Mouse (Mus musculus) liver, embryonic 14.5 days (tissue): ENCODE data around the gene Nfia. TPM values are rescaled to one million over a fixed set of nuclear protein-coding genes. Genes with fewer than 3 reads are reported as not detected.

Source experiments
- ATAC-seq: fragments of 200-750 bp; cut with Nextera tagmentation; 2 replicates; pipeline ENCODE4 v1.8.0; 2017; ENCODE audit warnings: moderate number of reproducible peaks, mild to moderate bottlenecking, moderate library complexity; ENCODE audit not compliant: insufficient read depth
- DNase-seq, 3 experiments: peaks; one replicate each; pipeline ENCODE4 v3.0.0-alpha.2; 2012 to 2013; ENCODE audit warnings: low read depth in 3 of 3, low spot score in 3 of 3
- H3K27ac ChIP-seq: fragments of 300-500 bp; sonication (generic); 2 replicates; pipeline ENCODE4 v1.5.1; 2014; ENCODE audit warnings: moderate library complexity, mild to moderate bottlenecking, control low read depth, inconsistent platforms
- H3K27me3 ChIP-seq: fragments of 300-500 bp; sonication (generic); 2 replicates; pipeline ENCODE4 v1.6.1; 2014; ENCODE audit warnings: mild to moderate bottlenecking, low read length, moderate library complexity; ENCODE audit not compliant: control insufficient read depth, insufficient read depth
- H3K36me3 ChIP-seq: fragments of 300-500 bp; sonication (generic); replicated peaks from 2 replicates; pipeline ENCODE4 v1.6.1; 2014; ENCODE audit warnings: low read depth; ENCODE audit not compliant: control insufficient read depth, insufficient read depth
- H3K4me1 ChIP-seq, 2 experiments: fragments of 200-500 bp in 1 of 2; fragments of 300-500 bp in 1 of 2; sonication (generic) in 1 of 2; replicated peaks; 2 replicates each; pipeline ENCODE4 v1.6.1; 2012 to 2014; ENCODE audit warnings: antibody characterized with exemption in 1 of 2, inconsistent platforms in 1 of 2, low read length in 1 of 2; ENCODE audit not compliant: control insufficient read depth in 2 of 2, insufficient read depth in 2 of 2
- H3K4me2 ChIP-seq: fragments of 300-500 bp; sonication (generic); 2 replicates; pipeline ENCODE4 v1.6.1; 2014; ENCODE audit warnings: low read depth, mild to moderate bottlenecking, control low read depth, moderate library complexity
- H3K4me3 ChIP-seq, 2 experiments: fragments of 200-500 bp in 1 of 2; fragments of 300-500 bp in 1 of 2; sonication (generic) in 1 of 2; 2 replicates each; pipeline ENCODE4 v1.5.1; 2012 to 2014; ENCODE audit warnings: low read depth in 2 of 2, low read length in 2 of 2, mild to moderate bottlenecking in 2 of 2, control low read depth in 1 of 2, inconsistent platforms in 1 of 2, moderate library complexity in 1 of 2; ENCODE audit not compliant: insufficient read depth in 1 of 2
- H3K9ac ChIP-seq: fragments of 300-500 bp; sonication (generic); replicated peaks from 2 replicates; pipeline ENCODE4 v1.6.1; 2014; ENCODE audit warnings: mild to moderate bottlenecking, control low read depth, moderate library complexity
- H3K9me3 ChIP-seq: fragments of 300-500 bp; sonication (generic); 2 replicates; pipeline ENCODE4 v1.6.1; 2016; ENCODE audit warnings: low read length, mixed read lengths; ENCODE audit not compliant: control insufficient read depth
- CTCF ChIP-seq: IDR thresholded peaks from 2 replicates; pipeline ENCODE4 v1.5.1; 2016; ENCODE audit warnings: antibody characterized with exemption, low read depth, control low read depth
- EP300 ChIP-seq: IDR thresholded peaks from 2 replicates; pipeline ENCODE4 v1.6.1; 2016; ENCODE audit warnings: antibody characterized with exemption, low read depth
- WGBS: fragments of 180-500 bp; shearing (Covaris S2); extraction: QIAGEN DNeasy Blood & Tissue Kit; methylation state at CpG from one replicate; pipeline ENCODE4 v1.1.7; 2014; ENCODE audit not compliant: insufficient replicate concordance; 5-methylcytosine and 5-hydroxymethylcytosine counted together
- polyA plus RNA-seq, 2 experiments: library from polyadenylated mRNA; depleted of rRNA in 1 of 2; stranded (reverse) in 1 of 2; unstranded in 1 of 2; fragments of >200 nt; fragmentation: Nextera tagmentation in 1 of 2; extraction: Ambion mirVana in 1 of 2; gene quantifications; 2 replicates each; pipeline versions ENCODE4 v1.2.1 to v1.2.3; 2012 to 2014

Gene Nfia
- polyA plus RNA-seq, 2 experiments = 1.0 to 2.6 TPM

- peak; percentile 73 to 80 (median 74) for DNase-seq
These were observed 450 bp upstream of the Nfia start for GRCm38 (mm10) chr4:97772084-97772484.

GRCm38 (mm10) chr4:97773110-97773593 lies 618 bp downstream of the Nfia start:
- no peak overlapping the region for H3K9ac ChIP-seq
- TF ChIP-seq EP300 = peak; percentile 6; the same call in 1 of the 2 replicates
- TF ChIP-seq CTCF = no peak
- peaks cover 0 to 1% of the 10 kb centered on the region in 2 experiments; a peak in 1 of 4 replicates for H3K4me1 ChIP-seq
- peak overlapping the region; percentile 13 to 56 for H3K4me3 ChIP-seq
- H3K27me3 ChIP-seq = peaks cover 45% of the 10 kb centered on the region
- H3K36me3 ChIP-seq = no peaks in the 10 kb centered on the region
- peak; percentile 90 to 94 (median 91) for DNase-seq
- peak; percentile 66 for ATAC-seq
- peak overlapping the region; percentile 65 for H3K4me2 ChIP-seq
- no peak overlapping the region for H3K27ac ChIP-seq
- WGBS = 0% methylated on average over 14 of the region's 14 CpGs
- no peaks in the 10 kb centered on the region for H3K9me3 ChIP-seq

More at GRCm38 (mm10) chr4:97772084-97772484, 450 bp upstream of the Nfia start:
- Histone ChIP-seq H3K4me1 (peaks cover 0 to 1% of the 10 kb centered on the region in 2 experiments; a peak in 1 of 4 replicates), H3K4me2 (peak overlapping the region; percentile 65), H3K9me3 (no peaks in the 10 kb centered on the region), H3K27ac (no peak overlapping the region), H3K27me3 (peaks cover 34% of the 10 kb centered on the region), H3K36me3 (no peaks in the 10 kb centered on the region), H3K4me3 (peak overlapping the region; percentile 56 to 72), H3K9ac (no peak overlapping the region; the same call in 1 of the 2 replicates)
- TF ChIP-seq CTCF = no peak
- TF ChIP-seq EP300 = no peak
- peak; percentile 92 for ATAC-seq
- WGBS = under 1% methylated on average over 25 of the region's 25 CpGs

GRCm38 (mm10) chr4:97773791-97774190 lies 1.3 kb downstream of the Nfia start:
- H3K36me3 ChIP-seq = no peaks in the 10 kb centered on the region

DNA sequence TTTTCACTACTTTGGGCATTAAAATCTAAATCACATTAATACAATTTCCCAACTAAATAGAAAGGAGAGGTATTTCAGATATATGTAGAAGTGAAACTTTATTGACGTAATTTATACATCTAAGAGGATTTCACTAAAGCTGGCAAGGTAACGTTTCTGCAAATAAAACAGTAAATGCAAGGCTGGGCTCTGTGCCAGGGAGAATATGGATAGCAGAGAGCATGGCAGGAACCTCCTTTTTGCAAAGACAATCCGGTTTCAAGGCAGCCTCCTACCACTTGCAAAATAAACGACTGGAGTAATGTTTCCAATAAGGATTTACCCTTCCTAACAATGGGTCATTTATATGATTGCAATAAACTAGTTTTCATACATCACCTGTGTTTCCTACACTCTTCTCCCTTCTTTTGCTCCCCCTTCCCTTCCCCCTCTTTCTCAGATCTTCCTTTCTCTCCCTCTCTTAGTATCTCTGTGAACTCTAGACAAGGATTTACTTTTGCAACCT lies 2.0 kb downstream of the Nfia start:
- H3K9ac ChIP-seq = no peak overlapping the region
- H3K4me3 ChIP-seq = no peak overlapping the region
- DNase-seq (no peak), ATAC-seq (no peak)
- TF ChIP-seq CTCF = no peak
- TF ChIP-seq EP300 = no peak; the same call in 1 of the 2 replicates
- H3K27me3 ChIP-seq = peaks cover 58% of the 10 kb centered on the region
- H3K4me2 ChIP-seq = peak overlapping the region; percentile 62; the same call in 1 of the 2 replicates
- peaks cover 0 to 1% of the 10 kb centered on the region in 2 experiments; a peak in 1 of 4 replicates for H3K4me1 ChIP-seq
- H3K36me3 ChIP-seq = no peaks in the 10 kb centered on the region
- no peaks in the 10 kb centered on the region for H3K9me3 ChIP-seq
- no peak overlapping the region for H3K27ac ChIP-seq
- WGBS = 28% methylated on average over 4 of the region's 4 CpGs

More at GRCm38 (mm10) chr4:97773791-97774190, 1.3 kb downstream of the Nfia start:
- ATAC-seq = no peak
- no peak for TF ChIP-seq CTCF
- no peak for TF ChIP-seq EP300
- Histone ChIP-seq H3K9ac (no peak overlapping the region), H3K4me1 (peaks cover 0 to 1% of the 10 kb centered on the region in 2 experiments; a peak in 1 of 4 replicates), H3K9me3 (no peaks in the 10 kb centered on the region), H3K27me3 (peaks cover 51% of the 10 kb centered on the region), H3K4me2 (peak overlapping the region; percentile 65), H3K27ac (no peak overlapping the region), H3K4me3 (no peak overlapping the region)
- no peak for DNase-seq
- 56% methylated on average over 2 of the region's 2 CpGs for WGBS

DNA sequence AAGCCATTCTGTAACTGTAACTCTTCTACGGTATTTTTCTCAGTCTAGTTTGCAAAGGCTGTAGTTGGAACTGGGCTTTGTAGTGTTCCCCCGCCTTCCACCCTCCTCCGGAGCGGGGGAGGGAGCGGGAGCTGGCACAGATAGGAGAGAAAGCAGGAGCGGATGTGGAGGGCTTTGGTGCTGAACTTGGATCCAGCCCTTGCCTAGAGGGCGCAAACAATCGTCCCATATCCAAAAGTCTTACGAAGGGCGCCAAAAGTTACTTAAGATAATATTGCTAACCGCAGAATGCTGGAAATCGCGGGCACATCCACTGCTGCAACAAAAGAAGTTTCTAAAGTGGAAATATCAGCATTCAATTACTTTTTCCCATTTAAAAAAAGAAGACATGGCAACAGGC lies 2.5 kb downstream of the Nfia start:
- Histone ChIP-seq H3K27me3 (peaks cover 64% of the 10 kb centered on the region), H3K9me3 (no peaks in the 10 kb centered on the region), H3K4me1 (peaks cover 0 to 1% of the 10 kb centered on the region in 2 experiments; a peak in 1 of 4 replicates), H3K4me2 (peak overlapping the region; percentile 62), H3K4me3 (peak overlapping the region in 1 of 2 experiments; percentile 18; a peak in 1 of 4 replicates), H3K9ac (no peak overlapping the region), H3K36me3 (no peaks in the 10 kb centered on the region), H3K27ac (no peak overlapping the region)
- ATAC-seq (no peak), DNase-seq (no peak)
- TF ChIP-seq CTCF (no peak), EP300 (no peak)
- WGBS = 1% methylated on average over 13 of the region's 13 CpGs
